Mouse (Mus musculus): ENCODE results near the gene Tbcd. TPM values are rescaled to one million over a fixed set of nuclear protein-coding genes. Genes with fewer than 3 reads are reported as not detected.

The Tbcd gene
- total and polyA plus RNA-seq, 3 experiments = 5.8 to 47.6 (median 40.0) TPM

- Histone ChIP-seq H3K27me3 (ENCODE audit: insufficient read depth, low read length) (no peaks in the 10 kb centered on the region), H3K9me3 (replicated peaks) (no peaks in the 10 kb centered on the region), H3K36me3 (replicated peaks) (peaks cover 44% of the 10 kb centered on the region), H3K4me1 (ENCODE audit: insufficient read depth, low read depth, low read length) (peaks cover 87% of the 10 kb centered on the region), H3K4me3 (ENCODE audit: low read depth, low read length) (peak overlapping the region; percentile 31; the same call in 1 of the 2 replicates)
- DNase-seq (ENCODE audit: low spot score) (no peak), ATAC-seq (ENCODE audit: extremely low read depth, insufficient number of reproducible peaks, low FRiP score, poor library complexity, severe bottlenecking) (0 out of 2 replicates have a peak, but pooled peaks have one; percentile 6)
- TF ChIP-seq GATA2 (IDR thresholded peaks at IDR 0.05; ENCODE audit: borderline replicate concordance, low read depth, low read length) = no peak
- no peak for TF ChIP-seq GATA1 (IDR thresholded peaks at IDR 0.05; ENCODE audit: borderline replicate concordance, low read length)
Observed at GRCm38 (mm10) chr11:121548996-121549842, 97.5 kb downstream of the Tbcd start.

GRCm38 (mm10) chr11:121549843-121550647, 98.3 kb downstream of the Tbcd start:
- TF ChIP-seq CTCF (IDR thresholded peaks at IDR 0.05; ENCODE audit: low read depth, low read length) (no peak), POLR2AphosphoS5 (IDR thresholded peaks at IDR 0.05; ENCODE audit: insufficient replicate concordance, low read depth, low read length) (no peak), TAL1 (conservative IDR thresholded peaks at IDR 0.05; ENCODE audit: low read depth, low read length) (no peak), GATA2 (IDR thresholded peaks at IDR 0.05; ENCODE audit: borderline replicate concordance, low read depth, low read length) (no peak), GATA1 (IDR thresholded peaks at IDR 0.05; ENCODE audit: borderline replicate concordance, low read length) (no peak)
- no peak overlapping the region; the same call in 1 of the 2 replicates for H3K4me3 ChIP-seq (ENCODE audit: low read depth, low read length)
- peaks cover 86% of the 10 kb centered on the region for H3K4me1 ChIP-seq (ENCODE audit: insufficient read depth, low read depth, low read length)
- peaks cover 38% of the 10 kb centered on the region for H3K36me3 ChIP-seq (replicated peaks)
- H3K27me3 ChIP-seq (ENCODE audit: insufficient read depth, low read length) = no peaks in the 10 kb centered on the region
- no peak for ATAC-seq (ENCODE audit: extremely low read depth, insufficient number of reproducible peaks, low FRiP score, poor library complexity, severe bottlenecking)
- H3K9me3 ChIP-seq (replicated peaks) = no peaks in the 10 kb centered on the region
- DNase-seq (ENCODE audit: low spot score) = no peak

- Histone ChIP-seq H3K9me3 (replicated peaks) (no peaks in the 10 kb centered on the region), H3K27me3 (ENCODE audit: insufficient read depth, low read length) (no peaks in the 10 kb centered on the region), H3K36me3 (replicated peaks) (peaks cover 43% of the 10 kb centered on the region), H3K4me3 (ENCODE audit: low read depth, low read length) (no peak overlapping the region), H3K4me1 (ENCODE audit: insufficient read depth, low read depth, low read length) (peaks cover 76% of the 10 kb centered on the region)
- ATAC-seq (ENCODE audit: extremely low read depth, insufficient number of reproducible peaks, low FRiP score, poor library complexity, severe bottlenecking) (no peak), DNase-seq (ENCODE audit: low spot score) (no peak)
- TF ChIP-seq TAL1 (conservative IDR thresholded peaks at IDR 0.05; ENCODE audit: low read depth, low read length) = no peak
- no peak for TF ChIP-seq GATA2 (IDR thresholded peaks at IDR 0.05; ENCODE audit: borderline replicate concordance, low read depth, low read length)
- TF ChIP-seq CTCF (IDR thresholded peaks at IDR 0.05; ENCODE audit: low read depth, low read length) = no peak
- no peak for TF ChIP-seq GATA1 (IDR thresholded peaks at IDR 0.05; ENCODE audit: borderline replicate concordance, low read length)
- TF ChIP-seq POLR2AphosphoS5 (IDR thresholded peaks at IDR 0.05; ENCODE audit: insufficient replicate concordance, low read depth, low read length) = no peak
Observed at GRCm38 (mm10) chr11:121551206-121551799, 99.6 kb downstream of the Tbcd start.

- Histone ChIP-seq H3K27me3 (ENCODE audit: insufficient read depth, low read length) (no peaks in the 10 kb centered on the region), H3K9me3 (replicated peaks) (no peaks in the 10 kb centered on the region), H3K36me3 (replicated peaks) (peaks cover 45% of the 10 kb centered on the region), H3K4me3 (ENCODE audit: low read depth, low read length) (no peak overlapping the region), H3K4me1 (ENCODE audit: insufficient read depth, low read depth, low read length) (peaks cover 67% of the 10 kb centered on the region)
- TF ChIP-seq POLR2AphosphoS5 (IDR thresholded peaks at IDR 0.05; ENCODE audit: insufficient replicate concordance, low read depth, low read length) (no peak), GATA1 (IDR thresholded peaks at IDR 0.05; ENCODE audit: borderline replicate concordance, low read length) (no peak), GATA2 (IDR thresholded peaks at IDR 0.05; ENCODE audit: borderline replicate concordance, low read depth, low read length) (no peak), CTCF (IDR thresholded peaks at IDR 0.05; ENCODE audit: low read depth, low read length) (no peak), TAL1 (conservative IDR thresholded peaks at IDR 0.05; ENCODE audit: low read depth, low read length) (no peak)
- DNase-seq (ENCODE audit: low spot score) (no peak), ATAC-seq (ENCODE audit: extremely low read depth, insufficient number of reproducible peaks, low FRiP score, poor library complexity, severe bottlenecking) (no peak)
Observed at GRCm38 (mm10) chr11:121552167-121552566, 100.4 kb downstream of the Tbcd start.

GRCm38 (mm10) chr11:121552846-121553457, 101.2 kb downstream of the Tbcd start:
- no peak for ATAC-seq (ENCODE audit: extremely low read depth, insufficient number of reproducible peaks, low FRiP score, poor library complexity, severe bottlenecking)
- Histone ChIP-seq H3K4me1 (ENCODE audit: insufficient read depth, low read depth, low read length) (peaks cover 61% of the 10 kb centered on the region), H3K9me3 (replicated peaks) (no peaks in the 10 kb centered on the region), H3K4me3 (ENCODE audit: low read depth, low read length) (no peak overlapping the region), H3K27me3 (ENCODE audit: insufficient read depth, low read length) (no peaks in the 10 kb centered on the region), H3K36me3 (replicated peaks) (peaks cover 53% of the 10 kb centered on the region)
- no peak for DNase-seq (ENCODE audit: low spot score)
- TF ChIP-seq TAL1 (conservative IDR thresholded peaks at IDR 0.05; ENCODE audit: low read depth, low read length) = no peak
- no peak for TF ChIP-seq POLR2AphosphoS5 (IDR thresholded peaks at IDR 0.05; ENCODE audit: insufficient replicate concordance, low read depth, low read length)
- TF ChIP-seq GATA1 (IDR thresholded peaks at IDR 0.05; ENCODE audit: borderline replicate concordance, low read length) = no peak
- no peak for TF ChIP-seq CTCF (IDR thresholded peaks at IDR 0.05; ENCODE audit: low read depth, low read length)
- TF ChIP-seq GATA2 (IDR thresholded peaks at IDR 0.05; ENCODE audit: borderline replicate concordance, low read depth, low read length) = no peak
